Mouse (Mus musculus) heart, embryonic 11.5 days (tissue): ENCODE results near the gene Gm6096. TPM values are rescaled to one million over a fixed set of nuclear protein-coding genes. Genes with fewer than 3 reads are reported as not detected.

Source experiments
- ATAC-seq: fragments of 200-750 bp; cut with Nextera tagmentation; replicated peaks from 2 replicates; pipeline ENCODE4 v1.8.0; 2017; ENCODE audit warnings: moderate library complexity; ENCODE audit not compliant: insufficient number of reproducible peaks, low FRiP score, low TSS enrichment
- H3K27ac ChIP-seq: fragments of 300-500 bp; sonication (generic); 2 replicates; pipeline ENCODE4 v1.5.1; 2014; ENCODE audit warnings: mild to moderate bottlenecking, low read depth, low read length
- H3K27me3 ChIP-seq: fragments of 300-500 bp; sonication (generic); 2 replicates; pipeline ENCODE4 v1.6.1; 2014; ENCODE audit warnings: mild to moderate bottlenecking, low read length, mixed read lengths; ENCODE audit not compliant: control insufficient read depth, insufficient read depth
- H3K36me3 ChIP-seq: fragments of 300-500 bp; sonication (generic); 2 replicates; pipeline ENCODE4 v1.6.1; 2014; ENCODE audit warnings: mild to moderate bottlenecking, low read length, moderate library complexity, mixed read lengths; ENCODE audit not compliant: control insufficient read depth, insufficient read depth
- H3K4me1 ChIP-seq: fragments of 300-500 bp; sonication (generic); 2 replicates; pipeline ENCODE4 v1.6.1; 2014; ENCODE audit warnings: low read length; ENCODE audit not compliant: control insufficient read depth, insufficient read depth
- H3K4me2 ChIP-seq: fragments of 300-500 bp; sonication (generic); 2 replicates; pipeline ENCODE4 v1.6.1; 2014; ENCODE audit warnings: mild to moderate bottlenecking, moderate library complexity
- H3K4me3 ChIP-seq: fragments of 300-500 bp; sonication (generic); 2 replicates; pipeline ENCODE4 v1.5.1; 2014; ENCODE audit warnings: low read depth, low read length
- H3K9ac ChIP-seq: fragments of 300-500 bp; sonication (generic); 2 replicates; pipeline ENCODE4 v1.6.1; 2014; ENCODE audit warnings: mild to moderate bottlenecking, low read depth, low read length, moderate library complexity
- H3K9me3 ChIP-seq: fragments of 300-500 bp; sonication (generic); replicated peaks from 2 replicates; pipeline ENCODE4 v1.6.1; 2016; ENCODE audit warnings: low read length; ENCODE audit not compliant: control insufficient read depth
- WGBS: fragments of 180-500 bp; shearing (Covaris S2); extraction: QIAGEN DNeasy Blood & Tissue Kit; methylation state at CpG from one replicate; pipeline ENCODE4 v1.1.7; 2014; ENCODE audit not compliant: insufficient replicate concordance; 5-methylcytosine and 5-hydroxymethylcytosine counted together
- polyA plus RNA-seq: library from polyadenylated mRNA; unstranded; fragments of >200 nt; fragmentation: Nextera tagmentation; extraction: Ambion mirVana; gene quantifications from 2 replicates; pipeline ENCODE4 v1.2.1, GENCODE M21; 2014

The Gm6096 gene
- polyA plus RNA-seq, 1 experiment from 2014 or later = 0.80 TPM

DNA sequence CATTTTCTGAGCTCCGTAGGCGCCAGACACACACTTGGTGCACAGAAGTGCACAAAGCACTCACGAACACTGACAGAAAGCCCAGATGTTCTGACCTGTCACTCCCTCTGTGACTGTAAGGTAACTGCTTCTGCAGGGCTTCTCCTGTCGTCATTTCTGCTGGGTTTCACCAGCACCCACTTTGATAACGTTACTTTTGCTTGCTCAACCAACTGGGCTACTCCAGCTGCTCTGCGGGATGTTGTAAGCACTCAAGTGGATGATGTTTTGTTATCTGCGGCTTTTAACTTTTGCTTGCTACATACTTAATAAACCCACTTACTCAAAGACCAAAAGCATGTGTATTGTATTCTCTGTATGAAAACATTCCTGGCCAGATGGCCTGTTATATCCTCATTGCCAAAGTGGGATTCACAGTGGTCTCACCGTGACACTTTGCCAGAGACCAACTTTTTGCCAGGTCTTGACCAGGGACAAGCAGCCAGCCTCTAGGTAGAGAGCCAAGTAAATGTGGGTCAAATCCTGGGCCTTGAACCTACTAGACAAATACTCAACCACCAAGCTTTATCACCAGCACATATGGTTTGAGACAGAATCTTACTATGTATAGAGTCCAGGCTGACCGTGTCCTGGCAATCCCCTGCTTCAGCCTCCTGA is 29.1 kb upstream of the Gm6096 start:
- peaks cover 14% of the 10 kb centered on the region for H3K4me1 ChIP-seq

DNA sequence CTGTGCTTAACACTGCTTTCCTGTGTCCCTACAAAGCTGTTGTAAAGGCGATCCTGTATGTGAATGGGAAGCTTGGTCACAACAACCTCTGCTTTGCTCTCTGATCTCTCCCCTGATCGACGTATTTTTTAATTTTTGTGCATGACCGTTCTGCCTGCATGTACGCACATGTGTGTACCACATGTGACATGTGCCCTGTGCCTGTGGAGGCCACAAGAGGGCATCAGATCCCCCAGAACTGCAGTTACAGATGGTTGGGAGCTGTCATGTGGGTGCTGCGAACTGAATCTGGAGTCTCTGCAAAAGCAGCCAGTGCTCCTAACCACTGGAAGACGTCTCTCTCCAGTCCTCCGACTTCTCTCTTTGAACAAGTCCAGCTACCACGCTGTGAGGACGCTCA is 28.5 kb upstream of the Gm6096 start:
- Histone ChIP-seq H3K4me2 (no peak overlapping the region), H3K9me3 (no peaks in the 10 kb centered on the region), H3K27ac (no peak overlapping the region), H3K27me3 (no peaks in the 10 kb centered on the region), H3K4me3 (no peak overlapping the region), H3K4me1 (peaks cover 18% of the 10 kb centered on the region), H3K9ac (no peak overlapping the region), H3K36me3 (peaks cover 78% of the 10 kb centered on the region)
- ATAC-seq = no peak
- WGBS = 92% methylated on average over 10 of the region's 10 CpGs

More for the DNA sequence above, 29.1 kb upstream of the Gm6096 start:
- ATAC-seq = no peak
- H3K4me2 ChIP-seq = no peak overlapping the region
- H3K9ac ChIP-seq = no peak overlapping the region
- no peak overlapping the region for H3K27ac ChIP-seq
- no peak overlapping the region for H3K4me3 ChIP-seq
- peaks cover 75% of the 10 kb centered on the region for H3K36me3 ChIP-seq
- 83% methylated on average over 9 of the region's 9 CpGs for WGBS
- no peaks in the 10 kb centered on the region for H3K9me3 ChIP-seq
- H3K27me3 ChIP-seq = no peaks in the 10 kb centered on the region

DNA sequence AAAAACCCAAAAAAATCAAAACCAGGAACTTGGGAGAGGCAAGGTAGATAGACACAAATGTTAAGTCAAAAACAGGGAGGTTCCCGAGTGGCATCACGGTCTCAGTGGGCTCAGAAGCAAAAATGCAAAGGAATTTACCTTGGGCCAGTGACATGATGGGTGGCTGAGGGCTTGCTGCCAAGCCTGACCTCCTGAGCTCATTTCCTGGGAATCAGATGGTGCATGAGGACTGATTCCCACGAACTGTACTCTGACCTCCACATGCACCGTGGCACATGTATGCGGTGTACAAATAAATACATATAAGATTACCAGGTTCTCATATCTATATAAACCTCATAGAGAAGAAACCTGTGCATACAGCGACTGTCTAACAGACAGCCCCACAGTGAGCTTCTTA is 26.5 kb upstream of the Gm6096 start:
- H3K9me3 ChIP-seq = no peaks in the 10 kb centered on the region
- no peaks in the 10 kb centered on the region for H3K27me3 ChIP-seq
- H3K27ac ChIP-seq = no peak overlapping the region
- ATAC-seq = no peak
- H3K9ac ChIP-seq = no peak overlapping the region
- H3K4me3 ChIP-seq = no peak overlapping the region
- H3K4me2 ChIP-seq = no peak overlapping the region
- H3K36me3 ChIP-seq = peaks cover 74% of the 10 kb centered on the region
- H3K4me1 ChIP-seq = peaks cover 37% of the 10 kb centered on the region
- 89% methylated on average over 6 of the region's 6 CpGs for WGBS

DNA sequence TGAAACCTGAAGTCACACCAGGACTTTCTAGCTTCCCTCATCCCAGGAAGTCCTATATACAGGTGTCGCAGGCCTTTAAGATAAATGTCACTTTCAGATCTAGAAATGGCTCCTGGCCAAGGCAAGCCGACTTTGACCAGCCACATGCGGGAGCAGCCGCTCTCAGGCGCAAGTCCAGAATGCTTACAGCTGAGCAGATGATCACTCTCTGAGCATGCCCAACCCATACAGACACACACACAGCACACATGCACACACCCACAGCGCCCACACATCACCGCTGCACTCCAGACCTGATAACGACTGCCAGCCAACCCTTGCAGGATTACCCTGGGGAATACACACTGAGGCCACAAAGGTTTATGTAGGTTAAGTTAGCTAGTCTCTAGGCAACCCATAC is 24.8 kb upstream of the Gm6096 start:
- H3K4me1 ChIP-seq = peaks cover 41% of the 10 kb centered on the region
- H3K4me2 ChIP-seq = peak overlapping the region; percentile 38
- ATAC-seq = no peak
- WGBS = 78% methylated on average over 8 of the region's 8 CpGs
- no peaks in the 10 kb centered on the region for H3K27me3 ChIP-seq
- no peak overlapping the region for H3K27ac ChIP-seq
- H3K9ac ChIP-seq = peak overlapping the region; percentile 17; the same call in 1 of the 2 replicates
- no peaks in the 10 kb centered on the region for H3K9me3 ChIP-seq
- H3K36me3 ChIP-seq = peaks cover 64% of the 10 kb centered on the region
- 0 out of 2 replicates have a peak overlapping the region, but pooled peaks have one; percentile 8 for H3K4me3 ChIP-seq

DNA sequence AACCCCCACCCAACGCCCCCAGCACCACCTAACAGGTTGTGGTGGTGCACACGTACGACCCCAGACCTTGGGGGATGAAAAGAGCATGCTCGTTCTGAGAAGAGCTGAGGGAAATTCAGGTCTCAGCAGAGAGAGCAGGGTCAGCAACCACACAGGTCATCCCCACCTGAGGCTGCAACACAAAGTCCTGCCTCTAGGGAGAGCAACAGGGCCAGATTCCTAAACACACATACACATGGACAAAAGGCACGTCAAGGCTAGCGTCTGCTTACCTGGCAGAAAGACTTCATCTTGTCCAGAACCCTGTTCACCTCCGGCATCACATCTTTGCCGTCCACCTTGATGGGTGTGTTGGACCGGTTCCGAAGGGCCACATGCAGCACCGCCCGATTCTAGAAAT is 24.0 kb upstream of the Gm6096 start:
- H3K4me3 ChIP-seq = peak overlapping the region; percentile 82; the same call in 1 of the 2 replicates
- no peaks in the 10 kb centered on the region for H3K27me3 ChIP-seq
- H3K36me3 ChIP-seq = peaks cover 56% of the 10 kb centered on the region
- H3K4me2 ChIP-seq = peak overlapping the region; percentile 87; the same call in 1 of the 2 replicates
- no peak overlapping the region for H3K9ac ChIP-seq
- no peaks in the 10 kb centered on the region for H3K9me3 ChIP-seq
- H3K27ac ChIP-seq = no peak overlapping the region
- no peak for ATAC-seq
- peaks cover 41% of the 10 kb centered on the region for H3K4me1 ChIP-seq
- WGBS = 87% methylated on average over 12 of the region's 12 CpGs

DNA sequence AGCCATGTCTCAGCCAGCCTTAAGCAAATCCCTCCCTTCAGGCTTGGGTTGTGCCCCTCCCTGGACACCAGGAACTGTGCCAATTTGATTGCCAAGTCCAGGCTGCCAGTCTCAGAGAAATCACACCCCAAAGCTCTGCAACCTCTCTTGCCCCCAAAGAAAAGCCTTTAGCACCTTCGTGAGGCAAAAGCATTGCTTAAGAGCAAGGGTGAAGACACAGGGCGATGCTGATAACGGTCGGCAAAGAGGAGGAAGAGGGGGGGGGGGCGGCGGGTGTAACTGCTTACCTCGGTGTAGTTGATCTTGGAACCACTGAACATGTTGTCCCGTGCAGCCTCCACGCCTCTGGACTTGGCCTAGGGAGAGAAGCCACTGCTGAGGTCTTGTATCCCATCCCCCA is 22.2 kb upstream of the Gm6096 start:
- Histone ChIP-seq H3K4me3 (peak overlapping the region; percentile 82), H3K36me3 (peaks cover 39% of the 10 kb centered on the region), H3K4me2 (peak overlapping the region; percentile 87), H3K4me1 (peaks cover 51% of the 10 kb centered on the region), H3K9me3 (no peaks in the 10 kb centered on the region), H3K27me3 (no peaks in the 10 kb centered on the region), H3K27ac (no peak overlapping the region), H3K9ac (peak overlapping the region; percentile 58; the same call in 1 of the 2 replicates)
- 12% methylated on average over 7 of the region's 9 CpGs for WGBS
- ATAC-seq = no peak

DNA sequence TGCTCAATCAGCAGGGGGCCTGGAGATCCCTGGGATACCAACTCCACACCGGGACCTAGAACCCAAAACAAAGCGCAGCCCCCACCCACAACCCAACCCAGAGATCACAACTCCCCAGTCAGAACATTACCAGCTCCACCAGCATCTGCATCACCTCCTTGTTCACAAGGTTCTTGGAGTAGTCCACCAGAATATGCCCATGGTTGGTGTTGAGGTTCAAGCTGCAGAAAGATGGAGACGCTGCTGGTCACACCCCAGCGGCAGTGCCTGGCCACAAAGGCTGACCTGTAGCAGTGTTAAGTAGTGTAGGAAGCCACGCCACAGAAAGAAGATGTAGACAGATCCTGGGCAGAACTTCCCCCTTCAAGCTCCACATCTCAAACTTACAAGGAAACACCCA is 21.7 kb upstream of the Gm6096 start:
- Histone ChIP-seq H3K27me3 (no peaks in the 10 kb centered on the region), H3K9ac (peak overlapping the region; percentile 92), H3K9me3 (no peaks in the 10 kb centered on the region), H3K4me1 (peaks cover 51% of the 10 kb centered on the region), H3K4me2 (peak overlapping the region; percentile 87), H3K27ac (peak overlapping the region; percentile 94), H3K36me3 (peaks cover 35% of the 10 kb centered on the region), H3K4me3 (peak overlapping the region; percentile 82)
- ATAC-seq = no peak
- WGBS = 16% methylated on average over 5 of the region's 5 CpGs

DNA sequence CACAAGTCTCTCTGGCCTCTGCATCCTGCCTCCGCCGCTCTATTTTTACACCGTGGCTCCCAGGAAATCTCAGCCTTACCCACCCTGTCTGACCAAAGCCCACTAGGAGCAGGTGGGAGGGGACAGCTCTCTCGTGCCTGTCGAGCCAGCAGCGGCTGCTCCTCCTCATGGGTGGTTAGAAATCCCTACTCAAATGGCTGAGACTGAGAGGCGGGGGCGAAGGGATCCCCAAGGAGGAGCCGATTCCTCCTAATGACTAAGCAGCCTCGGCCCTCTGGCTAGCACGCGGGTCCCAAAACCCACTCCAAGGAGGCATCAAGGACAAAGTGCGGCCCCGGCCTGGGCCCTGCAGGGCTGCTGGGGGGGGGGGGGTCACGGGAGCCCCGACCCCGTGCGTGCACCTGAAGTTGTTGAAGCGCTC is 21.1 kb upstream of the Gm6096 start:
- ATAC-seq = peak; percentile 19
- Histone ChIP-seq H3K4me1 (peaks cover 51% of the 10 kb centered on the region), H3K27ac (peak overlapping the region; percentile 94), H3K4me2 (peak overlapping the region; percentile 87), H3K9me3 (no peaks in the 10 kb centered on the region), H3K9ac (peak overlapping the region; percentile 92), H3K27me3 (no peaks in the 10 kb centered on the region), H3K4me3 (peak overlapping the region; percentile 82), H3K36me3 (peaks cover 32% of the 10 kb centered on the region)
- WGBS = 1% methylated on average over 17 of the region's 19 CpGs

DNA sequence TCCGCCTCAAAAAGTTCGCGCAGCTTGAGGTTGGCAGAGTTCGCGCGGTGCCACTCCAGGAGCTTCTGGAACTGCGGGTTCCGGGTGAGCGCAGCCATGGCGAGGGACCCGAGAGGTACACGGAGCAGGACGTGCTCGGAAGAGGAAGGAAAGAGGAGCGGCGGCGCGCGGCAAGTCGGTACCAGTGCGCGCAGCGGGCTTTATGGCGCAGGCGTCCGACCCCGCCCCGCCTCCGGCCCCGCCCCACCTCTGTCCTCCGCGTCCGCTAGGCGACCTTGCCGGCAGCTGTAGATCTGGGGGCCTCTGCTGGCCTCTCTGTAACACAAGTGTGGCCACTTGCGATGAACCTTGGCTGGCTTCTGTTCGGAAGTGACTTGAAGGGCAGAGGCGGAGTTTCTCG is 20.7 kb upstream of the Gm6096 start, which contains the start of gene Gpi1:
Gene Gpi1, minus strand, starts transcription at position 221 of the 400 bp plus-strand sequence.
- Histone ChIP-seq H3K27ac (peak within 1 kb of the TSS; percentile 94), H3K27me3 (no peaks in the 10 kb centered on the region), H3K4me1 (peaks cover 51% of the 10 kb centered on the region), H3K9ac (peak within 1 kb of the TSS; percentile 92), H3K9me3 (no peaks in the 10 kb centered on the region), H3K36me3 (peaks cover 30% of the 10 kb centered on the region), H3K4me3 (peak within 1 kb of the TSS; percentile 82), H3K4me2 (peak within 1 kb of the TSS; percentile 87)
- peak; percentile 73 for ATAC-seq
- under 1% methylated on average over 35 of the region's 39 CpGs for WGBS
